17 mouse cellular contexts compared by ENCODE assay signal in the genomic region with DNA sequence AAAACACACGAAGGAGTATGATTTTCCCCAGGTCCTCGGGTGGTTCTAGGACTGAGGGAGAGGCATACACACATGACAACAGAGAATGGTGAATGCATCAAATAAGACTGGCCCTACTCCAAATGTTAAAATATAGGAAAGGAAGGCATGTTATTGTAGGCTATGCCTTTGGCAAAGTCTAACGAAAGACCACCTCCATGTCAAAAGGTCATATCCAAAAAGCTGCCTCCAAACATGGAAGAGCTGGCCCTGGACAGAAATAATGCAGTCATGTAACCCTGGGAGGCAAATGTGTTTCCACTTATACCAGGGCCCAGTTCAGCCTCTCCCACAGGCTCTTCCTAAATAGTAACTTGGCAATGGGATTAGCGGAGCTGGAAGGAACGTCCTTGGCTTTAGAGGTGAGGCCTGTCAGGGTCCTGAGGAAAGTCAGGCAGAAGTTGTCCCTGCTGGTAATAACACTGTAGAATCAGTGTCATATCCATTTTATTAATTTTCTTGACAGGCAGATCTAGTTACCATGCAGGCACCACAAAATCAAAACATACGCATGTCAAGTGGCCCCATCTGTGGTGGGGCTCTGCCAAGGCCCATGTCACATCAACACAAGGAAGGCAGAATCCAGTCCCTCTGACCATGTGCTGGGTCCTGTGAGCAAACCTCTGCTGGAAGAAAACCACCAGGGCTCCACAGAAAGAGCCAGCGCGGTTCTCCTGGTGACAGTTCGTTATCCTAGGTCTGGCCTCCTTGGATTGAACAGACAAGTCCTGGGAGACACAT.
DNase-seq lines count a peak whose midpoint lies in the region; ATAC-seq lines count a peak whose summit lies in the region.
"Had no signal": no experiment of that assay in that cellular context is flagged by ENCODE, and none has a peak within 500 bp of the region (broad histone marks: within the 10 kb centered on the region; RNA-seq: fewer than 3 reads in every experiment).

No protein-coding gene starts in this region.

- H3K4me3 ChIP-seq in kidney, embryonic 16.5 days (ENCODE audit: low read length), result no peak overlapping the region
- no peak overlapping the region for H3K4me3 ChIP-seq in brown adipose tissue, adult 24 weeks (ENCODE audit: insufficient read depth, low read depth, low read length)
- H3K4me3 ChIP-seq: forebrain, embryonic 13.5 days; hindbrain, embryonic 10.5 days; intestine, embryonic 15.5 days; midbrain, embryonic 15.5 days had no signal

- 88% methylated on average over 9 of the region's 9 CpGs for whole genome bisulfite sequencing in kidney, embryonic 16.5 days

- DNase-seq in cerebellum, postnatal 14 days, result peak; percentile 55
- no peak for DNase-seq in cerebellum, adult 11-12 months
- DNase-seq in kidney, postnatal 25 days, result no peak
- DNase-seq in heart, postnatal 25 days (ENCODE audit: low spot score), result peak; percentile 14
- DNase-seq in thymus, postnatal 0 days (ENCODE audit: low spot score), result no peak
- no peak for DNase-seq in ovary, adult 18-20 months (ENCODE audit: low spot score)
- DNase-seq: cerebellum, adult 9-10 months; kidney, postnatal 10 days; layer of hippocampus, postnatal 36 days; liver had no signal

- no peak for ATAC-seq in kidney, embryonic 16.5 days (ENCODE audit: low FRiP score, low TSS enrichment)
- ATAC-seq: forebrain, embryonic 13.5 days; intestine, embryonic 15.5 days; midbrain, embryonic 15.5 days; Patski had no signal

- intact Hi-C loops in heart, postnatal 25 days (cut with DNase I), result no loop called here

- no peaks in the 10 kb centered on the region for H3K36me3 ChIP-seq in kidney, embryonic 16.5 days (ENCODE audit: insufficient read depth, low read length)
- H3K36me3 ChIP-seq: hindbrain, embryonic 10.5 days; intestine, embryonic 15.5 days; midbrain, embryonic 15.5 days had no signal

- H3K4me1 ChIP-seq in kidney, embryonic 16.5 days (ENCODE audit: insufficient read depth, low read length), result 0 out of 2 replicates have a peak, but pooled peaks cover 4% of the 10 kb centered on the region
- H3K4me1 ChIP-seq in brown adipose tissue, adult 24 weeks (ENCODE audit: control insufficient read depth, insufficient read depth, insufficient read length, low read length), result peaks cover 11% of the 10 kb centered on the region
- H3K4me1 ChIP-seq: forebrain, embryonic 13.5 days; hindbrain, embryonic 10.5 days; intestine, embryonic 15.5 days; midbrain, embryonic 15.5 days had no signal

- no peaks in the 10 kb centered on the region for H3K27me3 ChIP-seq in kidney, embryonic 16.5 days (ENCODE audit: insufficient read depth, low read length)
- H3K27me3 ChIP-seq: forebrain, embryonic 13.5 days; intestine, embryonic 15.5 days; midbrain, embryonic 15.5 days; Patski had no signal

- H3K9ac ChIP-seq in kidney, embryonic 16.5 days (replicated peaks; ENCODE audit: low read length), result no peak overlapping the region
- H3K9ac ChIP-seq: forebrain, embryonic 13.5 days; intestine, embryonic 15.5 days; midbrain, embryonic 15.5 days had no signal

- no peaks in the 10 kb centered on the region for H3K9me3 ChIP-seq in kidney, embryonic 16.5 days (ENCODE audit: low read length)
- H3K9me3 ChIP-seq: forebrain, embryonic 13.5 days; hindbrain, embryonic 10.5 days; intestine, embryonic 15.5 days; midbrain, embryonic 15.5 days had no signal

- peak overlapping the region; percentile 52; the same call in 1 of the 2 replicates for H3K27ac ChIP-seq in kidney, embryonic 16.5 days (ENCODE audit: low read length)
- H3K27ac ChIP-seq in brown adipose tissue, adult 24 weeks (replicated peaks; ENCODE audit: low read depth, low read length), result peak overlapping the region; percentile 36; the same call in 1 of the 2 replicates
- H3K27ac ChIP-seq: forebrain, embryonic 13.5 days; hindbrain, embryonic 10.5 days; intestine, embryonic 15.5 days; midbrain, embryonic 15.5 days had no signal

- H3K4me2 ChIP-seq in kidney, embryonic 16.5 days (replicated peaks; ENCODE audit: low read depth, low read length), result no peak overlapping the region
- H3K4me2 ChIP-seq: forebrain, embryonic 13.5 days; intestine, embryonic 15.5 days; midbrain, embryonic 15.5 days had no signal

Comparison
In these comparisons a context has a peak if more than half of its experiments do, and no peak if none do; other contexts are left out.
1. DNase-seq: peak in cerebellum, postnatal 14 days (2 of 2) and heart, postnatal 25 days (single experiment); none in cerebellum, adult 11-12 months (single experiment), kidney, postnatal 25 days (0 of 2), thymus, postnatal 0 days (single experiment) and ovary, adult 18-20 months (single experiment).